ENCODE assay signal across 10 mouse cellular contexts in genomic region chr14:51092073-51092620, GRCm38 (mm10). TPM values are rescaled to one million over a fixed set of nuclear protein-coding genes. Genes with fewer than 3 reads are reported as not detected.
DNase-seq lines count a peak whose midpoint lies in the region; ATAC-seq and TF ChIP-seq lines count a peak whose summit lies in the region.
"Had no signal": no experiment of that assay in that cellular context is flagged by ENCODE, and none has a peak within 500 bp of the region (broad histone marks: within the 10 kb centered on the region; RNA-seq: fewer than 3 reads in every experiment).

No protein-coding gene starts in this region.

- H3K9ac ChIP-seq in heart, adult 2 months (ENCODE audit: low read depth, low read length) = peak overlapping the region; percentile 61
- no peak overlapping the region for H3K9ac ChIP-seq in midbrain, embryonic 14.5 days (replicated peaks; ENCODE audit: low read length)
- H3K9ac ChIP-seq in midbrain, embryonic 11.5 days (ENCODE audit: low read length) = no peak overlapping the region
- H3K9ac ChIP-seq in limb, embryonic 15.5 days = no peak overlapping the region
- H3K9ac ChIP-seq in stomach, embryonic 16.5 days (ENCODE audit: low read length) = peak overlapping the region; percentile 16; the same call in 1 of the 2 replicates
- H3K9ac ChIP-seq: midbrain, embryonic 12.5 days had no signal

- peak; percentile 18 to 38 for DNase-seq in heart, adult 2 months
- DNase-seq in heart, embryonic 10.5 days (ENCODE audit: low spot score) = no peak
- DNase-seq in midbrain, embryonic 14.5 days = no peak
- DNase-seq in midbrain, embryonic 11.5 days (ENCODE audit: low spot score, missing footprints) = no peak
- no peak for DNase-seq in c-Kit-positive CD71-positive TER-119-positive erythroid progenitor cells, embryonic 14.5 days (ENCODE audit: low spot score)
- no peak for DNase-seq in right cerebral cortex, postnatal 10 days (ENCODE audit: low spot score in 2 of 2)

- WGBS in heart, adult 2 months = 57% methylated on average over 8 of the region's 8 CpGs
- 54% methylated on average over 8 of the region's 8 CpGs for WGBS in heart, embryonic 10.5 days
- WGBS in midbrain, embryonic 14.5 days = 56% methylated on average over 8 of the region's 8 CpGs
- WGBS in midbrain, embryonic 11.5 days = 55% methylated on average over 8 of the region's 8 CpGs
- 43% methylated on average over 8 of the region's 8 CpGs for WGBS in limb, embryonic 15.5 days
- WGBS in stomach, embryonic 16.5 days = 42% methylated on average over 8 of the region's 8 CpGs

- no peak for TF ChIP-seq CTCF in heart, adult 2 months (IDR thresholded peaks at IDR 0.05)

- intact Hi-C loops in heart, adult 2 months (cut with DNase I) = no loop called here

- peak overlapping the region; percentile 96 for H3K27ac ChIP-seq in heart, adult 2 months
- H3K27ac ChIP-seq in heart, embryonic 10.5 days = no peak overlapping the region
- H3K27ac ChIP-seq in midbrain, embryonic 14.5 days (replicated peaks; ENCODE audit: low read depth, low read length) = no peak overlapping the region
- H3K27ac ChIP-seq in midbrain, embryonic 11.5 days (ENCODE audit: low read depth, low read length) = no peak overlapping the region
- H3K27ac ChIP-seq in limb, embryonic 15.5 days = no peak overlapping the region
- peak overlapping the region; percentile 67 for H3K27ac ChIP-seq in stomach, embryonic 16.5 days (ENCODE audit: low read length)
- H3K27ac ChIP-seq: midbrain, embryonic 12.5 days had no signal

- H3K4me3 ChIP-seq in heart, adult 2 months = peak overlapping the region; percentile 76
- no peak overlapping the region for H3K4me3 ChIP-seq in heart, embryonic 10.5 days
- H3K4me3 ChIP-seq in midbrain, embryonic 14.5 days (replicated peaks; ENCODE audit: low read depth, low read length) = peak overlapping the region; percentile 67; the same call in 1 of the 2 replicates
- H3K4me3 ChIP-seq in midbrain, embryonic 11.5 days (ENCODE audit: low read depth, low read length) = no peak overlapping the region
- H3K4me3 ChIP-seq in limb, embryonic 15.5 days = peak overlapping the region; percentile 78
- peak overlapping the region; percentile 61 for H3K4me3 ChIP-seq in stomach, embryonic 16.5 days (replicated peaks; ENCODE audit: low read length)

- TF ChIP-seq POLR2A in heart, adult 2 months (IDR thresholded peaks at IDR 0.05; ENCODE audit: insufficient read depth, low read depth, low read length) = no peak

- H3K79me2 ChIP-seq in heart, adult 2 months (replicated peaks; ENCODE audit: control insufficient read depth, insufficient read depth, low read length) = no peaks in the 10 kb centered on the region

- H3K36me3 ChIP-seq in heart, adult 2 months (ENCODE audit: control insufficient read depth, insufficient read depth, low read length) = no peaks in the 10 kb centered on the region; the same call in 1 of the 2 replicates
- no peaks in the 10 kb centered on the region for H3K36me3 ChIP-seq in heart, embryonic 10.5 days
- no peaks in the 10 kb centered on the region for H3K36me3 ChIP-seq in midbrain, embryonic 14.5 days (ENCODE audit: control insufficient read depth, insufficient read depth, low read length)
- no peaks in the 10 kb centered on the region for H3K36me3 ChIP-seq in midbrain, embryonic 11.5 days (ENCODE audit: control insufficient read depth, insufficient read depth, low read length)
- no peaks in the 10 kb centered on the region for H3K36me3 ChIP-seq in limb, embryonic 15.5 days
- no peaks in the 10 kb centered on the region for H3K36me3 ChIP-seq in stomach, embryonic 16.5 days (ENCODE audit: control insufficient read depth, insufficient read depth, low read length)
- H3K36me3 ChIP-seq: midbrain, embryonic 12.5 days had no signal

- no peak for TF ChIP-seq EP300 in heart, adult 2 months (IDR thresholded peaks at IDR 0.05; ENCODE audit: insufficient read depth, low read depth, low read length)

- H3K27me3 ChIP-seq in heart, adult 2 months (ENCODE audit: control insufficient read depth, insufficient read depth, low read length) = no peaks in the 10 kb centered on the region
- no peaks in the 10 kb centered on the region for H3K27me3 ChIP-seq in heart, embryonic 10.5 days (ENCODE audit: insufficient read depth, poor library complexity, severe bottlenecking)
- H3K27me3 ChIP-seq in midbrain, embryonic 14.5 days (ENCODE audit: control insufficient read depth, insufficient read depth, low read length) = no peaks in the 10 kb centered on the region
- no peaks in the 10 kb centered on the region for H3K27me3 ChIP-seq in midbrain, embryonic 11.5 days (ENCODE audit: control insufficient read depth, insufficient read depth, low read length)
- H3K27me3 ChIP-seq in limb, embryonic 15.5 days = no peaks in the 10 kb centered on the region
- H3K27me3 ChIP-seq in stomach, embryonic 16.5 days (ENCODE audit: control insufficient read depth, insufficient read depth, low read length) = no peaks in the 10 kb centered on the region

- H3K4me1 ChIP-seq in heart, adult 2 months (ENCODE audit: control insufficient read depth, insufficient read depth, low read length) = peaks cover 3% of the 10 kb centered on the region; the same call in 1 of the 2 replicates
- no peaks in the 10 kb centered on the region for H3K4me1 ChIP-seq in heart, embryonic 10.5 days
- H3K4me1 ChIP-seq in midbrain, embryonic 14.5 days (ENCODE audit: control insufficient read depth, insufficient read depth, low read length) = no peaks in the 10 kb centered on the region
- no peaks in the 10 kb centered on the region for H3K4me1 ChIP-seq in midbrain, embryonic 11.5 days (ENCODE audit: control insufficient read depth, insufficient read depth, low read length)
- 0 out of 2 replicates have a peak, but pooled peaks cover 8% of the 10 kb centered on the region for H3K4me1 ChIP-seq in limb, embryonic 15.5 days
- peaks cover 19% of the 10 kb centered on the region for H3K4me1 ChIP-seq in stomach, embryonic 16.5 days (ENCODE audit: control insufficient read depth, insufficient read depth, low read length)

- no peaks in the 10 kb centered on the region for H3K9me3 ChIP-seq in heart, embryonic 10.5 days
- H3K9me3 ChIP-seq in midbrain, embryonic 14.5 days (ENCODE audit: control insufficient read depth, low read length) = no peaks in the 10 kb centered on the region
- H3K9me3 ChIP-seq in midbrain, embryonic 11.5 days (ENCODE audit: control insufficient read depth, low read length) = no peaks in the 10 kb centered on the region
- H3K9me3 ChIP-seq in limb, embryonic 15.5 days = no peaks in the 10 kb centered on the region
- no peaks in the 10 kb centered on the region for H3K9me3 ChIP-seq in stomach, embryonic 16.5 days (replicated peaks; ENCODE audit: control insufficient read depth, low read length)
- H3K9me3 ChIP-seq: midbrain, embryonic 12.5 days had no signal

- no peak for ATAC-seq in midbrain, embryonic 14.5 days (ENCODE audit: low FRiP score, low TSS enrichment)
- ATAC-seq in midbrain, embryonic 11.5 days (ENCODE audit: low FRiP score) = no peak
- no peak for ATAC-seq in limb, embryonic 15.5 days (ENCODE audit: insufficient number of reproducible peaks, low FRiP score, low TSS enrichment, low read depth)
- ATAC-seq in stomach, embryonic 16.5 days (ENCODE audit: insufficient read depth, low FRiP score) = no peak

- peak overlapping the region; percentile 76 for H3K4me2 ChIP-seq in midbrain, embryonic 14.5 days (ENCODE audit: low read length)
- no peak overlapping the region for H3K4me2 ChIP-seq in midbrain, embryonic 11.5 days
- H3K4me2 ChIP-seq in limb, embryonic 15.5 days = peak overlapping the region; percentile 64
- peak overlapping the region; percentile 74 for H3K4me2 ChIP-seq in stomach, embryonic 16.5 days (ENCODE audit: low read depth, low read length)

RNA-seq across cellular contexts. Expression of gene Ang, which starts 1.2 kb away (rescaled TPM):
- 10 to 100 TPM in 1 of 2 experiments, 1 to 10 TPM in 1; 5.6 to 10.2 TPM for total RNA-seq in heart, adult 2 months (2021)
- 10.8 and 12.1 TPM in 2 replicates for polyA plus RNA-seq in heart, adult 2 months (2012; rRNA removed)
- polyA plus RNA-seq in heart, embryonic 10.5 days (2016; fragmentation: Nextera tagmentation; extraction: Ambion mirVana) = 1.8 and 3.0 TPM in 2 replicates
- polyA plus RNA-seq in midbrain, embryonic 14.5 days (2014; fragmentation: Nextera tagmentation; extraction: Ambion mirVana) = 1.5 and 2.7 TPM in 2 replicates
- polyA plus RNA-seq in midbrain, embryonic 11.5 days (2014; fragmentation: Nextera tagmentation; extraction: Ambion mirVana) = 1.5 and 2.4 TPM in 2 replicates
- polyA plus RNA-seq in limb, embryonic 15.5 days (2015; fragmentation: Nextera tagmentation; extraction: Ambion mirVana) = 10.1 and 10.5 TPM in 2 replicates
- polyA plus RNA-seq in stomach, embryonic 16.5 days (2015; fragmentation: Nextera tagmentation; extraction: Ambion mirVana) = 39.4 and 41.6 TPM in 2 replicates

RNA-seq across cellular contexts. Expression of gene Rnase4, which starts 1.3 kb away (rescaled TPM):
- 10 to 100 TPM; 47.9 to 59.6 TPM for total RNA-seq in heart, adult 2 months (2021)
- 90.9 and 123 TPM in 2 replicates for polyA plus RNA-seq in heart, adult 2 months (2012; rRNA removed)
- polyA plus RNA-seq in heart, embryonic 10.5 days (2016; fragmentation: Nextera tagmentation; extraction: Ambion mirVana) = 6.3 and 8.9 TPM in 2 replicates
- 9.6 and 12.7 TPM in 2 replicates for polyA plus RNA-seq in midbrain, embryonic 14.5 days (2014; fragmentation: Nextera tagmentation; extraction: Ambion mirVana)
- polyA plus RNA-seq in midbrain, embryonic 11.5 days (2014; fragmentation: Nextera tagmentation; extraction: Ambion mirVana) = 12.3 and 14.9 TPM in 2 replicates
- polyA plus RNA-seq in limb, embryonic 15.5 days (2015; fragmentation: Nextera tagmentation; extraction: Ambion mirVana) = 68.6 and 83.1 TPM in 2 replicates
- 151 and 166 TPM in 2 replicates for polyA plus RNA-seq in stomach, embryonic 16.5 days (2015; fragmentation: Nextera tagmentation; extraction: Ambion mirVana)

RNA-seq across cellular contexts. Expression of gene Olfr750, which starts 17.9 kb away (rescaled TPM):
- not detected for total RNA-seq in heart, adult 2 months (2021)
- not detected in 2 replicates for polyA plus RNA-seq in heart, adult 2 months (2012; rRNA removed)
- not detected in 2 replicates for polyA plus RNA-seq in heart, embryonic 10.5 days (2016; fragmentation: Nextera tagmentation; extraction: Ambion mirVana)
- polyA plus RNA-seq in midbrain, embryonic 14.5 days (2014; fragmentation: Nextera tagmentation; extraction: Ambion mirVana) = 0.11 TPM in 1 of 2 replicates, not detected in the other
- polyA plus RNA-seq in midbrain, embryonic 11.5 days (2014; fragmentation: Nextera tagmentation; extraction: Ambion mirVana) = not detected in 2 replicates
- not detected in 2 replicates for polyA plus RNA-seq in limb, embryonic 15.5 days (2015; fragmentation: Nextera tagmentation; extraction: Ambion mirVana)
- not detected in 2 replicates for polyA plus RNA-seq in stomach, embryonic 16.5 days (2015; fragmentation: Nextera tagmentation; extraction: Ambion mirVana)
- polyA plus RNA-seq: large intestine, adult 2 months had no signal

RNA-seq across cellular contexts. Expression of gene Eddm3b, which starts 22.1 kb away (rescaled TPM):
- total RNA-seq in heart, adult 2 months (2021) = not detected
- polyA plus RNA-seq in heart, adult 2 months (2012; rRNA removed) = not detected in 2 replicates
- 0.13 TPM in 1 of 2 replicates, not detected in the other for polyA plus RNA-seq in heart, embryonic 10.5 days (2016; fragmentation: Nextera tagmentation; extraction: Ambion mirVana)
- polyA plus RNA-seq in midbrain, embryonic 14.5 days (2014; fragmentation: Nextera tagmentation; extraction: Ambion mirVana) = not detected in 2 replicates
- not detected in 2 replicates for polyA plus RNA-seq in midbrain, embryonic 11.5 days (2014; fragmentation: Nextera tagmentation; extraction: Ambion mirVana)
- polyA plus RNA-seq in limb, embryonic 15.5 days (2015; fragmentation: Nextera tagmentation; extraction: Ambion mirVana) = not detected in 2 replicates
- not detected in 2 replicates for polyA plus RNA-seq in stomach, embryonic 16.5 days (2015; fragmentation: Nextera tagmentation; extraction: Ambion mirVana)
- polyA plus RNA-seq: large intestine, adult 2 months; midbrain, embryonic 12.5 days had no signal

RNA-seq across cellular contexts. Expression of gene Rnase6, which starts 31.6 kb away (rescaled TPM):
- total RNA-seq in heart, adult 2 months (2021) = under 1 TPM; 0.25 to 0.78 TPM
- polyA plus RNA-seq in heart, adult 2 months (2012; rRNA removed) = 1.9 and 3.5 TPM in 2 replicates
- polyA plus RNA-seq in heart, embryonic 10.5 days (2016; fragmentation: Nextera tagmentation; extraction: Ambion mirVana) = 0.14 and 0.87 TPM in 2 replicates
- polyA plus RNA-seq in midbrain, embryonic 14.5 days (2014; fragmentation: Nextera tagmentation; extraction: Ambion mirVana) = 1.1 TPM in 1 of 2 replicates, not detected in the other
- 0.12 TPM in 1 of 2 replicates, not detected in the other for polyA plus RNA-seq in midbrain, embryonic 11.5 days (2014; fragmentation: Nextera tagmentation; extraction: Ambion mirVana)
- polyA plus RNA-seq in limb, embryonic 15.5 days (2015; fragmentation: Nextera tagmentation; extraction: Ambion mirVana) = 0.58 and 1.6 TPM in 2 replicates
- polyA plus RNA-seq in stomach, embryonic 16.5 days (2015; fragmentation: Nextera tagmentation; extraction: Ambion mirVana) = 1.9 and 2.9 TPM in 2 replicates

Comparison
In these comparisons a context has a peak if more than half of its experiments do, and no peak if none do; other contexts are left out.
1. DNase-seq: peak in heart, adult 2 months (2 of 2); none in heart, embryonic 10.5 days (single experiment), midbrain, embryonic 14.5 days (single experiment), midbrain, embryonic 11.5 days (single experiment), c-Kit-positive CD71-positive TER-119-positive erythroid progenitor cells, embryonic 14.5 days (single experiment) and right cerebral cortex, postnatal 10 days (0 of 2).
2. H3K27ac ChIP-seq: peak in heart, adult 2 months (single experiment) and stomach, embryonic 16.5 days (single experiment); none in heart, embryonic 10.5 days (single experiment), midbrain, embryonic 14.5 days (single experiment), midbrain, embryonic 11.5 days (single experiment) and limb, embryonic 15.5 days (single experiment).
3. H3K4me3 ChIP-seq: peak in heart, adult 2 months (single experiment), midbrain, embryonic 14.5 days (single experiment), limb, embryonic 15.5 days (single experiment) and stomach, embryonic 16.5 days (single experiment); none in heart, embryonic 10.5 days (single experiment) and midbrain, embryonic 11.5 days (single experiment).
4. H3K9ac ChIP-seq: peak in heart, adult 2 months (single experiment) and stomach, embryonic 16.5 days (single experiment); none in midbrain, embryonic 14.5 days (single experiment), midbrain, embryonic 11.5 days (single experiment) and limb, embryonic 15.5 days (single experiment).